Mouse (Mus musculus) stomach, embryonic 15.5 days (tissue): Measurements from ENCODE around the gene Erc2. TPM values are rescaled to one million over a fixed set of nuclear protein-coding genes. Genes with fewer than 3 reads are reported as not detected.

Source experiments
- ATAC-seq: fragments of 200-750 bp; cut with Nextera tagmentation; 2 replicates; pipeline ENCODE4 v1.8.0; 2017; ENCODE audit warnings: low read depth, moderate number of reproducible peaks, moderate TSS enrichment; ENCODE audit not compliant: insufficient read depth, low FRiP score
- H3K27ac ChIP-seq: fragments of 300-500 bp; sonication (generic); 2 replicates; pipeline ENCODE4 v1.5.1; 2015; ENCODE audit warnings: mild to moderate bottlenecking, inconsistent platforms
- H3K27me3 ChIP-seq: fragments of 300-500 bp; sonication (generic); replicated peaks from 2 replicates; pipeline ENCODE4 v1.6.1; 2015; ENCODE audit warnings: inconsistent platforms
- H3K36me3 ChIP-seq: fragments of 300-500 bp; sonication (generic); 2 replicates; pipeline ENCODE4 v1.6.1; 2015; ENCODE audit warnings: inconsistent platforms
- H3K4me1 ChIP-seq: fragments of 300-500 bp; sonication (generic); 2 replicates; pipeline ENCODE4 v1.6.1; 2015; ENCODE audit warnings: inconsistent platforms
- H3K4me2 ChIP-seq: fragments of 300-500 bp; sonication (generic); 2 replicates; pipeline ENCODE4 v1.6.1; 2015; ENCODE audit warnings: mild to moderate bottlenecking, inconsistent platforms
- H3K4me3 ChIP-seq: fragments of 300-500 bp; sonication (generic); replicated peaks from 2 replicates; pipeline ENCODE4 v1.5.1; 2015; ENCODE audit warnings: inconsistent platforms
- H3K9ac ChIP-seq: fragments of 300-500 bp; sonication (generic); 2 replicates; pipeline ENCODE4 v1.6.1; 2015; ENCODE audit warnings: inconsistent platforms
- H3K9me3 ChIP-seq: fragments of 300-500 bp; sonication (generic); 2 replicates; pipeline ENCODE4 v1.6.1; 2016; ENCODE audit warnings: inconsistent platforms
- WGBS: fragments of 180-500 bp; shearing (Covaris S2); methylation state at CpG from one replicate; pipeline ENCODE4 v1.1.7; 2015; 5-methylcytosine and 5-hydroxymethylcytosine counted together
- polyA plus RNA-seq: library from polyadenylated mRNA; unstranded; fragments of >200 nt; fragmentation: Nextera tagmentation; extraction: Ambion mirVana; gene quantifications from 2 replicates; pipeline ENCODE4 v1.2.1, GENCODE M21; 2015

The Erc2 gene
- polyA plus RNA-seq, 1 experiment from 2014 or later, result 4.8 TPM

DNA sequence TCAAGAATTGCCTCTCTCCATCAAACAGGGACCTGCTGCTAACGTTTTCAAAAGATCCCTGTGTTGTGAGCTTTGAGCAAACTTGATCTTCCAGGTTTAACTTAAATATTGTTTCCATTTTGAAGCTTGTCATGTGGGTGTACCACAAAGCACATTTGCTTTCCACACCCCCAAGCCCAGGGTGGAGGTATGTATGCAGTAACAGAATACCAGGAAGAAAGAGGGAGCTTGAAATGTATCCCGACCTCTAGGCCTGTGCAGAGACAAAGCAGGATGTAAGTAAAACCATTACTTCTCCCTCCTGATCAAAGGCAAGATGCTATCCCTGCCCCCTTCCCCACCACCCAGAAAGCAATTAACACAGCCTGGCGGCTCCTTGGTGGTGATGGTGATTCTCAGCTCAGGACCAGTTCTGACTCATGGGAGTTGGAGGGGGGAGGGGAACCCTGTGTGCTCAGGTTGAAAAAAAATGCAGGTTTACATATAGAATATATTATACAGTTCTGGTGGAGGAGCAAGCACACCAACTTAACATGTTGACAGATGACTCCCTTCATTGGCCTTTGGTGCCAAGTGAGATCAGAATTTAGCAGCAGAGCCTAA is 710.2 kb downstream of the Erc2 start:
- H3K27ac ChIP-seq, result no peak overlapping the region
- no peaks in the 10 kb centered on the region for H3K36me3 ChIP-seq
- ATAC-seq, result no peak
- H3K27me3 ChIP-seq, result no peaks in the 10 kb centered on the region
- H3K9me3 ChIP-seq, result no peaks in the 10 kb centered on the region
- H3K4me1 ChIP-seq, result peaks cover 4% of the 10 kb centered on the region; the same call in 1 of the 2 replicates
- no peak overlapping the region for H3K9ac ChIP-seq
- H3K4me2 ChIP-seq, result no peak overlapping the region
- 31% methylated on average over 3 of the region's 3 CpGs for WGBS
- no peak overlapping the region for H3K4me3 ChIP-seq

DNA sequence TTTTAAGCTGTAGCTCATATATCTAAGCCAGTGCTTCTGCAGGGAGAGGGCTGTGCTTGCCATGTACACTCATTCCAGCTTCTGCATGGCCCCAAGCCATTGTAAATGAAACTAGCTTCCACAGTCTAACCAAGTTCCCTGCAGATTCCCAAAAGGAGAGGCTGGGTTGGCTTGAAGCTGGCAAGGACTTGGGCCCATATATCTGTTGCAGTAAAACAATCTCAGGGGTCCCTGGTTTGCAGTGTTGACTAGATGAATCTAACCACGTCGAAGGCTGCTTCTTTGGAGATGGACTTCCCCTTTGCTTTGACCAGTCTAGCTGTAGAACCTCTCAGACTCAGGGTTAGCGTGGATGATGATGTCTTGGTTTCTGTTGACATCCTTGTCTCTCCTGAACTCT is 716.9 kb downstream of the Erc2 start:
- no peak for ATAC-seq
- no peaks in the 10 kb centered on the region for H3K27me3 ChIP-seq
- H3K27ac ChIP-seq, result no peak overlapping the region
- no peak overlapping the region for H3K9ac ChIP-seq
- H3K4me3 ChIP-seq, result no peak overlapping the region
- no peaks in the 10 kb centered on the region for H3K36me3 ChIP-seq
- no peak overlapping the region for H3K4me2 ChIP-seq
- no peaks in the 10 kb centered on the region for H3K9me3 ChIP-seq
- WGBS, result 83% methylated on average over 3 of the region's 3 CpGs
- H3K4me1 ChIP-seq, result no peaks in the 10 kb centered on the region

DNA sequence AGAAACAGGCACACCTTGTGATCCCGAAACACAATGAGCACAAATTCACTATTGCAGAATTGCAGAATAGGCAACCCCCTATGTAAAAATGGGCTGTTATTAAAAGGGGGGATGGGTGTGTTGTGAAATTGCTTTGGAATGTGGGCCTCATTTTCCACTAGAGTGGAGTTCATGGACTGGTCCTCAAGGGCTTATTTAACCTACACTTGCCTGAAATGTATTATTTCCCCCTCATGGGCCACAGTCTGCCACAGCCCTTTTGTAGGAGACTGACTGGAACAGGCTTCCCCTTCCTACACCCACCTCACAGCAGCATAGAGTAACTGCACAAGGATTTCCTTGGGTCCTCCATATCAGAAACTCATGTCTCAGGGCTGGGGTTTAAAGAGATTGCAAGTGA is 726.9 kb downstream of the Erc2 start:
- H3K4me1 ChIP-seq, result no peaks in the 10 kb centered on the region
- no peak overlapping the region for H3K9ac ChIP-seq
- 92% methylated on average over 1 of the region's 1 CpGs for WGBS
- H3K9me3 ChIP-seq, result no peaks in the 10 kb centered on the region
- ATAC-seq, result no peak
- no peaks in the 10 kb centered on the region for H3K36me3 ChIP-seq
- no peaks in the 10 kb centered on the region; the same call in 1 of the 2 replicates for H3K27me3 ChIP-seq
- no peak overlapping the region for H3K27ac ChIP-seq
- H3K4me3 ChIP-seq, result no peak overlapping the region
- no peak overlapping the region for H3K4me2 ChIP-seq

DNA sequence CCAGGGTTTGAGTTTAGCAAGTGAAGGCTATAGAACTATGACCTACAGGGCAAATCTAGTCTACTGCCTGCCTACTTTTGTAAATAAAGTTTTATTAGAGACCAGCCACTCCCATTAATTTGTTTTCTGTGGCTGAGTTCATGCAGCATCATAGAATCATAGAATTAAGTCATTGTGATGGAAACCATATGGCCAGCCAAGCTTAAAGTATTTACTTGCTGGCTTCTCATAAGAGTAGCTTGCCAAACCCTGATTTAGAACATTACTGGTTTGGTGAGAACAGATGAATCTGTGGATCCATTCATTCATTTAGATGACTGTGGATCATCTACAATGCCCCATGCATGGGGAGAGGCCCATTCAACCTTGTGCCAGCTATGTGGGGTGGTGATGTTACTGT is 733.8 kb downstream of the Erc2 start:
- H3K9ac ChIP-seq, result no peak overlapping the region
- no peak overlapping the region for H3K4me3 ChIP-seq
- no peaks in the 10 kb centered on the region for H3K27me3 ChIP-seq
- no peaks in the 10 kb centered on the region for H3K9me3 ChIP-seq
- no peaks in the 10 kb centered on the region for H3K4me1 ChIP-seq
- no peak overlapping the region for H3K4me2 ChIP-seq
- ATAC-seq, result no peak
- H3K36me3 ChIP-seq, result no peaks in the 10 kb centered on the region
- no peak overlapping the region for H3K27ac ChIP-seq

DNA sequence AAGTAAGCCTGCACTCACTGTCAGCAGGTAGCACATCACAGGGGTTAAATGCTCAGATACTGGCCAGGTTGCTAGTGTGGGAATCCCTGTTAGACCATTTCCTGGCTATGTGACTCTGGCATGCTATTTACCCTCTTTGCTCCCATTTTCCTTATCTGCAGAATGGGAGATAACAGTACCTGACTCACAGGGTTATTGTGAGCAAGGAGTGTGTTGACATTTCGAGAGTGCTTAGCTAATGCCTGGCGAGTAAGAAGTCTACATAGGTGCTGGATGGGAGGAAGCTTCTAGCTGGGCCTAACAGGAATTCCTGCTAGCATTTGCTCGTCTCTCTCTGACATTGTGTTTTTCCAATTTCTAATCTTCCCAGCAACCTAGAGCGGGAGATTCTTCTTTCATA is 737.3 kb downstream of the Erc2 start:
- Histone ChIP-seq H3K4me3 (no peak overlapping the region), H3K4me1 (no peaks in the 10 kb centered on the region), H3K36me3 (no peaks in the 10 kb centered on the region), H3K9ac (no peak overlapping the region), H3K27ac (no peak overlapping the region), H3K4me2 (no peak overlapping the region), H3K9me3 (no peaks in the 10 kb centered on the region), H3K27me3 (no peaks in the 10 kb centered on the region)
- peak; percentile 88 for ATAC-seq
- WGBS, result 50% methylated on average over 4 of the region's 4 CpGs

DNA sequence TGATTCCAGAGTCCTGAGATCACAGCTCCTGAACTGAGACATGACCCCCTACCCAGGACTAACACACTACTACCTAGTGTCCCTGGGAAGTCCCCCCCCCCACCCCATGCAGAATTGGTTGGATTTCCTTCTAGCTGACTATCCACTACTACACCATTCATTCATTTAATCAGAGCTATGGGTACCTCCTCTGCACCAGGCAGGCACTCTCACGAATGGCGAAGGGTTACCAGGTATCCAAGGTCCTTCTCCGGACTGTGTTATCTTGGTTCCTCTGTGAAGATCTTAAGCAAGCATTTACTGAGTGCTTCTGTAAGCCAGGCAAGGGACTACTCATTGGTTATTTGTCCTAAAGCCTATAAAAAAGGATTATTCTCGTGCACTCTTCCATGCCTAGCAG is 737.8 kb downstream of the Erc2 start:
- Histone ChIP-seq H3K4me3 (no peak overlapping the region), H3K9ac (no peak overlapping the region), H3K4me1 (no peaks in the 10 kb centered on the region), H3K4me2 (no peak overlapping the region), H3K27ac (no peak overlapping the region), H3K27me3 (no peaks in the 10 kb centered on the region), H3K36me3 (no peaks in the 10 kb centered on the region), H3K9me3 (no peaks in the 10 kb centered on the region)
- ATAC-seq, result no peak
- WGBS, result 76% methylated on average over 4 of the region's 4 CpGs

DNA sequence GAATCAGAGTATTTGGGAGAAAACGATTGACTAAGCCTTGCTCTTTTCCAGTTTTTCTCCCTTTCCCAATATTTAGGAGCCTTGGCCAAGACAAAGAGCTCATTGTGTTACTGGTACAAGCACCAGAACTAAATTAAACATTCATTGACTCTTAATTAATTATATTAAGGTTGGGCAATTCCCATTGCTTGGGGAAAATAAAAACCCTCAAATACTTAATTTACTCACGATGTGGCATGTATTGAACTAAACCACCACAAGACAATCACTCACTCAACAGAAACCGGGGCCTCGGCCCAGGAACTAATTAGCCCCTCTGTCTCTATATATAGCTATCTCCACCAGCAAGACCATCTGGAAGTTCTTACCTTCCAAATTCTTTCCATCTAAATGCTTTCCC is 740.1 kb downstream of the Erc2 start:
- Histone ChIP-seq H3K36me3 (no peaks in the 10 kb centered on the region), H3K4me1 (no peaks in the 10 kb centered on the region), H3K27ac (no peak overlapping the region), H3K4me2 (no peak overlapping the region), H3K27me3 (no peaks in the 10 kb centered on the region), H3K4me3 (no peak overlapping the region), H3K9me3 (no peaks in the 10 kb centered on the region), H3K9ac (no peak overlapping the region)
- WGBS, result 79% methylated on average over 4 of the region's 4 CpGs
- ATAC-seq, result no peak

DNA sequence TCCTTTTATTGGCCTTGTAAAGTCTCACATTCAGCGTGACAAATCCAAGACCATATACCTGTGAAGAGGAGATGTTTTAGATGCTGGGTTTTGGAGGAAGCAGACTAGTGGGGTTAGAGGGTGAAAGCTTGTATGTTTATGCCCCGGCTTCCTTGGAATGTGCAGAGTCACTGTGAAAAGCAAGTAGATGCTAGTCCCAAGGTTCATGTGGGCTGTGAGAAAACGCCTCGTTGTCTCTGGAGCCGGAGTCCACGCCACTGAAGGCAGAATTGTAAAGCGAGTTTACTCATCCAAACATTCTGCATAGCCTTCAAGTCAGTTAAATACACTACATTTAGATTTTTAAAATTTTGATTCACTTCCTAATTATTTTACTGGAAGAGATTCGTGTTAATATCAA is 748.5 kb downstream of the Erc2 start:
- H3K4me2 ChIP-seq, result no peak overlapping the region
- H3K9me3 ChIP-seq, result no peaks in the 10 kb centered on the region
- 50% methylated on average over 8 of the region's 8 CpGs for WGBS
- H3K4me1 ChIP-seq, result no peaks in the 10 kb centered on the region
- no peaks in the 10 kb centered on the region for H3K36me3 ChIP-seq
- H3K27ac ChIP-seq, result no peak overlapping the region
- H3K9ac ChIP-seq, result no peak overlapping the region
- ATAC-seq, result no peak
- H3K4me3 ChIP-seq, result no peak overlapping the region
- no peaks in the 10 kb centered on the region for H3K27me3 ChIP-seq

DNA sequence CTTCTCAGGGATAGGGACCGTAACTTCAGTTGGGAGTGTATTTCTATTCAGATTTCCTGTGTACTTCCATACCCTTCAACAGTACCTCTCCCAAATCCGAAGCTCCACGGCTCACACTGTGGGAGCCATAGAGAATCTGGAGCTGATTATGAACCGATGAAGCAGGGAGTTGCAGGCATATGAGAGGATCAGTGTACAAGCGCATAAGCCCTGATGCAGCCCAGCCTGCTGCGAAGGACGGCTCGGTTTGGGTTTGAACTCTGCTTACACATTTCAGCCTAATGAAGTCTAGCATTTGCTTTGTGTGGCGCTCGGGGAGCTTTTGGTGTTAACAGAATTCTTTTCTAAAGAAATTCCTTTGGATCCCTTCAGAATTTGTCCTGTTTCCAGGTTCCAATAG is 749.4 kb downstream of the Erc2 start:
- no peaks in the 10 kb centered on the region for H3K9me3 ChIP-seq
- no peak overlapping the region for H3K9ac ChIP-seq
- no peak overlapping the region for H3K4me2 ChIP-seq
- H3K4me1 ChIP-seq, result no peaks in the 10 kb centered on the region
- no peaks in the 10 kb centered on the region for H3K27me3 ChIP-seq
- H3K36me3 ChIP-seq, result no peaks in the 10 kb centered on the region
- WGBS, result 89% methylated on average over 10 of the region's 10 CpGs
- H3K27ac ChIP-seq, result no peak overlapping the region
- no peak for ATAC-seq
- H3K4me3 ChIP-seq, result no peak overlapping the region

DNA sequence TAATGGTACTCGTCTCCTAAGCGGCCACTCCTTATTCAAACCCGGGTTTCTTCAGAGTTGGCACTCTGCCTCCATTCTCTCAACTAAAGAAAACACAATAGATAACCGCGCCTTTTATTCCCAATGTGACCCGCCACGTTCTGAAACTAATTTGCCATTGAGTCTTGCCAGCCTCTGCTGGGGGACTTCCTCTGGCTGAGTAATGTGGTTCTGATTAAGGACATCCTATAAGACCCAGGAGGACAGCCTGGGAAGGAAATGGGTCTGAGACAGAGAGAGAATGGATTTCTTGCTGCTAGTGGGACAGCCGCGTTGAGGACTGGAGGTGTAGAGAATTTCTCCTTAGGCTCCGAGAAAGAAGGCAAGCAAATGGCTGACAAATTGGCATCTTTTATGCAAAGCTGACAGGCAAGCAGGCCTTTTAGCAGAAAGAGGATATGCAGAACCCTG is 753.4 kb downstream of the Erc2 start:
- WGBS, result 25% methylated on average over 10 of the region's 10 CpGs

DNA sequence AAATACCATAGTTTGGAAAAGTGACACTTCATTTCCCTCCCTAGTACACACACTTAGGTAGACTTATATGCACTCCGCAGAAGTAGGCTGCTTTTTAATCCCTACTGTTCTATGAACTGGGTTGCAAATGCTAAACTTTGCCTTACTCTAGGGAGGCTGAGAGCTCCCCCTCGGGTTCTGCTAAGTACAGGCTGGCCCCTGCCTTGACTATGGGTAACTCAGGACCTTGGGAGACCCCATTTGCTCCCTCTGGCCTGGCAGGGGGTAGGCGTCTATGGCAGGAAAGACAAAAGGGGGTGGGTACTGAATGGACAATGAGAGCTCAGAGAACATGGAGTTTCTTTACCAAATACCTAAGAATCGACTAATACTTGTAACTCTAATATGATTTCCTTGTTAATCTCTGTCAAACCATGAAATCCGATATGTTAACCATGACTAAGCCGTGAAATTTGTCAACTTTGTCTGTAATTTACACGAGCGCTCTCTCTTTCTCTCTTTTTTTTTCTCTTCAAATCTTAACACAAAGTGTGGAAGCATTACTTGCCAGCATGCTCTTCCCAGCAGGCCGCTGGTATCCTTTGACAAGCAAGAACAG is 754.1 kb downstream of the Erc2 start:
- Histone ChIP-seq H3K27me3 (no peaks in the 10 kb centered on the region), H3K4me1 (no peaks in the 10 kb centered on the region), H3K36me3 (no peaks in the 10 kb centered on the region), H3K4me3 (no peak overlapping the region), H3K4me2 (no peak overlapping the region), H3K27ac (no peak overlapping the region), H3K9me3 (no peaks in the 10 kb centered on the region), H3K9ac (no peak overlapping the region)
- 48% methylated on average over 9 of the region's 9 CpGs for WGBS
- no peak for ATAC-seq

More for the DNA sequence above, 753.4 kb downstream of the Erc2 start:
- ATAC-seq, result no peak
- no peaks in the 10 kb centered on the region for H3K27me3 ChIP-seq
- no peaks in the 10 kb centered on the region for H3K36me3 ChIP-seq
- H3K4me1 ChIP-seq, result no peaks in the 10 kb centered on the region
- H3K4me2 ChIP-seq, result no peak overlapping the region
- no peak overlapping the region for H3K9ac ChIP-seq
- no peak overlapping the region for H3K4me3 ChIP-seq
- H3K27ac ChIP-seq, result no peak overlapping the region
- no peaks in the 10 kb centered on the region for H3K9me3 ChIP-seq

DNA sequence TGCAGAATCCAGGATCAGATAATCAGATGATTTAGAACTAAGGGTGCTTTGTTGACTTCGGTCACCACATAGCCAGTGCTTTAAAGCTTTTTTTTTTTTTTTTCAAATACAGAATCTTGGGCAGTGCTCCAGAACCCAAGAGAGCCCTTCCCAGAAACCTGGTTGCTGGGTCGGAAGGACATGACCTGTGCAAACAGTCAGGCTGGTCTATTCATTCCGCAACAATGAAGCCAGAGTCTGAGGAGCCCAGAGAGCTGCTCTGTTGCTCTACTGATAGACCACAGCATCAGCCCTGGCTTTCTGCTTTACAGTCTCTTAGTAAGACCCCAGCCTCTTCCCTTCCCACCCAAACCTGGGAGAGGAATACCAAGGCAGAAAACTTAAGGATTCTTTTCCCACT is 755.3 kb downstream of the Erc2 start:
- Histone ChIP-seq H3K4me1 (no peaks in the 10 kb centered on the region), H3K9me3 (no peaks in the 10 kb centered on the region), H3K27me3 (no peaks in the 10 kb centered on the region), H3K9ac (no peak overlapping the region), H3K36me3 (no peaks in the 10 kb centered on the region), H3K4me3 (no peak overlapping the region), H3K27ac (no peak overlapping the region), H3K4me2 (no peak overlapping the region)
- 70% methylated on average over 3 of the region's 3 CpGs for WGBS
- no peak for ATAC-seq

DNA sequence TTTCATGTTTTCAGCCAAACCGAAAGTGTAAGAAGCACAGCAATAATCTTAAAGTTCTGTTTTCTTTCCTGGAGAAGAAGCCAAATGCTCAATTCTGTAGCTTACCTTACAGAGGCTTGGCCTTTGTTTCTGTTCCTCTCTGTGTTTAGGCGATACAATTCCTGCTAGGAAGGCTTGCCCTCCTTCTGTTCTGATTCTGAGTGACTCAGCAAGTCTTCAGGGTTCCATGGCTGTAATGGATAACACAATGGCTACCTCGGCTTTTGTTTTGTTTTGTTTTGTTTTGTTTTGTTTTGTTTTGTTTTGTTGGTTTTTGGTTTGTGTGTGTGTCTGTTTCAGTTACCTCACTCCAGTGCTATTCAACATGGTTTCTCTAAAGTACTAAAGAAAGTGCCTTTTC is 757.9 kb downstream of the Erc2 start:
- Histone ChIP-seq H3K9me3 (no peaks in the 10 kb centered on the region), H3K4me1 (no peaks in the 10 kb centered on the region), H3K4me2 (no peak overlapping the region), H3K9ac (no peak overlapping the region), H3K27ac (no peak overlapping the region), H3K27me3 (no peaks in the 10 kb centered on the region), H3K4me3 (no peak overlapping the region), H3K36me3 (no peaks in the 10 kb centered on the region)
- no peak for ATAC-seq
- 75% methylated on average over 3 of the region's 3 CpGs for WGBS
